Mouse (Mus musculus) liver, adult 2 months (tissue): ENCODE results near the gene Cyp2d11.

ENCODE experiments used
- CTCF ChIP-seq: fragments of 200-500 bp; IDR thresholded peaks from 2 replicates; pipeline ENCODE4 v1.5.1; 2011; ENCODE audit warnings: low read depth, low read length, control low read depth
- POLR2A ChIP-seq: fragments of 200-500 bp; IDR thresholded peaks from 2 replicates; pipeline ENCODE4 v1.6.1; 2011; ENCODE audit warnings: low read length, control low read depth; ENCODE audit not compliant: insufficient read depth; ENCODE audit errors: extremely low read depth

- TF ChIP-seq CTCF (peak; percentile 97), POLR2A (peak; percentile 94)
Observed at GRCm38 (mm10) chr15:82354126-82354945, 39.5 kb downstream of the Cyp2d11 start, which contains the start of gene Ndufa6.
